9 mouse cellular contexts compared by ENCODE assay signal in the genomic region with DNA sequence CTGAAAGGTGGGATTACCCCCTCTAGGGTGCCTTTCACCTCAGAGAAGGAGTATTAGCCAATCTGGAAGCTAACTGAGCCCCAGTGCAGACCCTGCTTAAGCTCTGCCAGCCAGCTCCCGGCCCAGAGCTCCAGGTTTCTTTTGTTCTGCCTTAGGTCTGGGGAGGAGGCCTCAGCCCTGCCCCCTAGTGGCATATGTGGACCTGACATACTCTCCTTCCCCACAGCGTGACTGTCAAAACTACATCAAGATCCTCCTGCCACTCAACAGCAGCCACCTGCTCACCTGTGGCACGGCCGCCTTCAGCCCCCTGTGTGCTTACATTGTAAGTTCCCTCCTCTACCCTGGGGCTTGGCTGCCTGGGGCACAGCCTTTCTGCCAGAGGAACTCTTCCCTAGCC. TPM values are rescaled to one million over a fixed set of nuclear protein-coding genes. Genes with fewer than 3 reads are reported as not detected.
DNase-seq lines count a peak whose midpoint lies in the region; ATAC-seq and TF ChIP-seq lines count a peak whose summit lies in the region.
"Had no signal": no experiment of that assay in that cellular context is flagged by ENCODE, and none has a peak within 500 bp of the region (broad histone marks: within the 10 kb centered on the region; RNA-seq: fewer than 3 reads in every experiment).

No protein-coding gene starts in this region.

- no peak overlapping the region for H3K4me2 ChIP-seq in embryonic facial prominence, embryonic 11.5 days (ENCODE audit: low read depth, low read length)
- no peak overlapping the region for H3K4me2 ChIP-seq in limb, embryonic 14.5 days (replicated peaks; ENCODE audit: low read depth, low read length, severe bottlenecking)
- H3K4me2 ChIP-seq in midbrain, embryonic 16.5 days (ENCODE audit: low read length), result no peak overlapping the region

- H3K36me3 ChIP-seq in embryonic facial prominence, embryonic 11.5 days (replicated peaks; ENCODE audit: control insufficient read depth, insufficient read depth, low read depth, low read length), result peaks cover 3% of the 10 kb centered on the region
- peaks cover 1% of the 10 kb centered on the region for H3K36me3 ChIP-seq in kidney, adult 2 months (ENCODE audit: control insufficient read depth, insufficient read depth, low read length)
- H3K36me3 ChIP-seq in limb, embryonic 14.5 days (ENCODE audit: control insufficient read depth, insufficient read depth, low read length), result peaks cover 63% of the 10 kb centered on the region
- peaks cover 33% of the 10 kb centered on the region for H3K36me3 ChIP-seq in midbrain, embryonic 16.5 days (ENCODE audit: control insufficient read depth, insufficient read depth, low read length)

- no peaks in the 10 kb centered on the region for H3K9me3 ChIP-seq in embryonic facial prominence, embryonic 11.5 days (replicated peaks; ENCODE audit: control insufficient read depth, low read length)
- H3K9me3 ChIP-seq in limb, embryonic 14.5 days (ENCODE audit: control insufficient read depth, low read length), result no peaks in the 10 kb centered on the region
- no peaks in the 10 kb centered on the region for H3K9me3 ChIP-seq in midbrain, embryonic 16.5 days (replicated peaks; ENCODE audit: control insufficient read depth, low read length, poor library complexity, severe bottlenecking)

- no peak overlapping the region for H3K27ac ChIP-seq in embryonic facial prominence, embryonic 11.5 days (replicated peaks; ENCODE audit: low read depth, low read length)
- no peak overlapping the region for H3K27ac ChIP-seq in kidney, adult 2 months (ENCODE audit: insufficient read depth, low read depth, low read length)
- no peak overlapping the region for H3K27ac ChIP-seq in limb, embryonic 14.5 days (replicated peaks; ENCODE audit: low read depth, low read length)
- H3K27ac ChIP-seq in midbrain, embryonic 16.5 days (ENCODE audit: low read length), result peak overlapping the region; percentile 73

- peak overlapping the region; percentile 54; the same call in 1 of the 2 replicates for H3K9ac ChIP-seq in embryonic facial prominence, embryonic 11.5 days (replicated peaks; ENCODE audit: low read length)
- peak overlapping the region; percentile 2; the same call in 1 of the 2 replicates for H3K9ac ChIP-seq in limb, embryonic 14.5 days (ENCODE audit: low read depth, low read length, severe bottlenecking)
- H3K9ac ChIP-seq in midbrain, embryonic 16.5 days (ENCODE audit: low read depth, low read length), result peak overlapping the region; percentile 43

- peak; percentile 62 for ATAC-seq in embryonic facial prominence, embryonic 11.5 days (replicated peaks; ENCODE audit: insufficient number of reproducible peaks, low FRiP score, low TSS enrichment, low read depth)
- peak; percentile 84 for ATAC-seq in limb, embryonic 14.5 days (ENCODE audit: low FRiP score, low read depth)
- peak; percentile 83 for ATAC-seq in midbrain, embryonic 16.5 days

- DNase-seq in B cell, adult 2 months, result peak; percentile 90 to 91
- peak; percentile 79 for DNase-seq in adrenal gland, postnatal 25 days
- DNase-seq in embryonic facial prominence, embryonic 11.5 days (ENCODE audit: low spot score), result peak; percentile 83
- DNase-seq in heart, adult 18-20 months, result peak; percentile 73 to 88
- DNase-seq in kidney, adult 2 months, result peak; percentile 78
- DNase-seq in limb, embryonic 14.5 days (ENCODE audit: low spot score), result peak; percentile 82
- DNase-seq in spleen, postnatal 14 days (ENCODE audit: low spot score in 2 of 2), result peak; percentile 70 to 84

- WGBS in embryonic facial prominence, embryonic 11.5 days, result 15% methylated on average over 4 of the region's 4 CpGs
- WGBS in kidney, adult 2 months, result 35% methylated on average over 4 of the region's 4 CpGs
- 38% methylated on average over 3 of the region's 4 CpGs for WGBS in limb, embryonic 14.5 days
- 14% methylated on average over 4 of the region's 4 CpGs for WGBS in midbrain, embryonic 16.5 days

- H3K27me3 ChIP-seq in embryonic facial prominence, embryonic 11.5 days (ENCODE audit: control insufficient read depth, insufficient read depth, low read length), result no peaks in the 10 kb centered on the region
- no peaks in the 10 kb centered on the region for H3K27me3 ChIP-seq in kidney, adult 2 months (replicated peaks; ENCODE audit: control insufficient read depth, insufficient read depth, low read length)
- no peaks in the 10 kb centered on the region for H3K27me3 ChIP-seq in limb, embryonic 14.5 days (ENCODE audit: control insufficient read depth, insufficient read depth, low read length)
- H3K27me3 ChIP-seq in midbrain, embryonic 16.5 days (ENCODE audit: control insufficient read depth, insufficient read depth, low read depth, low read length), result no peaks in the 10 kb centered on the region

- no peak overlapping the region for H3K4me3 ChIP-seq in embryonic facial prominence, embryonic 11.5 days (ENCODE audit: low read depth, low read length)
- no peak overlapping the region for H3K4me3 ChIP-seq in kidney, adult 2 months (ENCODE audit: insufficient read depth, low read depth, low read length)
- H3K4me3 ChIP-seq in limb, embryonic 14.5 days (replicated peaks; ENCODE audit: low read length), result no peak overlapping the region
- no peak overlapping the region for H3K4me3 ChIP-seq in midbrain, embryonic 16.5 days (ENCODE audit: low read depth, low read length)
- H3K4me3 ChIP-seq: erythroblast, embryonic 14.5 days had no signal

- no peaks in the 10 kb centered on the region for H3K4me1 ChIP-seq in embryonic facial prominence, embryonic 11.5 days (ENCODE audit: control insufficient read depth, insufficient read depth, low read length)
- peaks cover 2% of the 10 kb centered on the region; the same call in 1 of the 2 replicates for H3K4me1 ChIP-seq in kidney, adult 2 months (ENCODE audit: control insufficient read depth, insufficient read depth, low read length)
- no peaks in the 10 kb centered on the region for H3K4me1 ChIP-seq in limb, embryonic 14.5 days (ENCODE audit: control insufficient read depth, insufficient read depth, low read length)
- H3K4me1 ChIP-seq in midbrain, embryonic 16.5 days (ENCODE audit: control insufficient read depth, insufficient read depth, low read length), result peaks cover 5% of the 10 kb centered on the region; the same call in 1 of the 2 replicates

- TF ChIP-seq POLR2A in kidney, adult 2 months (IDR thresholded peaks at IDR 0.05; ENCODE audit: low read depth, low read length), result no peak
- TF ChIP-seq POLR2A in limb, embryonic 14.5 days (IDR thresholded peaks at IDR 0.05; ENCODE audit: borderline replicate concordance, extremely low read depth, insufficient read depth, insufficient read length), result no peak

- TF ChIP-seq CTCF in kidney, adult 2 months (conservative IDR thresholded peaks at IDR 0.05; ENCODE audit: insufficient read depth, insufficient read length, low read depth, low read length), result peak; percentile 92

RNA-seq across cellular contexts. Expression of a gene that starts 17.2 kb away (rescaled TPM):
- total RNA-seq in adrenal gland, postnatal 25 days (2021), result 62.4 and 68.2 TPM in 2 replicates
- polyA plus RNA-seq in embryonic facial prominence, embryonic 11.5 days (2014; fragmentation: Nextera tagmentation; extraction: Ambion mirVana), result 53.7 and 59.5 TPM in 2 replicates
- total RNA-seq in heart, adult 18-20 months (2021), result 10 to 100 TPM; 15.2 to 18.6 TPM
- polyA plus RNA-seq in kidney, adult 2 months (2012; rRNA removed), result 333 and 344 TPM in 2 replicates
- polyA plus RNA-seq in limb, embryonic 14.5 days (2012; rRNA removed), result 37.8 and 52.0 TPM in 2 replicates
- polyA plus RNA-seq in limb, embryonic 14.5 days (2014; fragmentation: Nextera tagmentation; extraction: Ambion mirVana), result 66.1 and 72.1 TPM in 2 replicates
- 24.3 and 26.0 TPM in 2 replicates for polyA plus RNA-seq in midbrain, embryonic 16.5 days (2015; fragmentation: Nextera tagmentation; extraction: Ambion mirVana)

RNA-seq across cellular contexts. Expression of a gene that starts 17.3 kb away (rescaled TPM):
- total RNA-seq in adrenal gland, postnatal 25 days (2021), result 5.6 and 6.0 TPM in 2 replicates
- 2.2 and 3.9 TPM in 2 replicates for polyA plus RNA-seq in embryonic facial prominence, embryonic 11.5 days (2014; fragmentation: Nextera tagmentation; extraction: Ambion mirVana)
- 1 to 10 TPM; 1.2 to 1.6 TPM for total RNA-seq in heart, adult 18-20 months (2021)
- polyA plus RNA-seq in kidney, adult 2 months (2012; rRNA removed), result 2.4 and 2.6 TPM in 2 replicates
- 2.0 TPM in 2 replicates for polyA plus RNA-seq in limb, embryonic 14.5 days (2012; rRNA removed)
- polyA plus RNA-seq in limb, embryonic 14.5 days (2014; fragmentation: Nextera tagmentation; extraction: Ambion mirVana), result 2.1 and 2.4 TPM in 2 replicates
- 3.7 and 4.6 TPM in 2 replicates for polyA plus RNA-seq in midbrain, embryonic 16.5 days (2015; fragmentation: Nextera tagmentation; extraction: Ambion mirVana)

RNA-seq across cellular contexts. Expression of a gene that starts 28.8 kb away (rescaled TPM):
- total RNA-seq in adrenal gland, postnatal 25 days (2021), result 68.9 and 70.0 TPM in 2 replicates
- polyA plus RNA-seq in embryonic facial prominence, embryonic 11.5 days (2014; fragmentation: Nextera tagmentation; extraction: Ambion mirVana), result 6.9 and 7.7 TPM in 2 replicates
- 10 to 100 TPM; 10.6 to 12.6 TPM for total RNA-seq in heart, adult 18-20 months (2021)
- polyA plus RNA-seq in kidney, adult 2 months (2012; rRNA removed), result 24.4 and 26.3 TPM in 2 replicates
- polyA plus RNA-seq in limb, embryonic 14.5 days (2012; rRNA removed), result 8.2 and 12.3 TPM in 2 replicates
- polyA plus RNA-seq in limb, embryonic 14.5 days (2014; fragmentation: Nextera tagmentation; extraction: Ambion mirVana), result 11.5 and 12.0 TPM in 2 replicates
- 25.2 and 25.3 TPM in 2 replicates for polyA plus RNA-seq in midbrain, embryonic 16.5 days (2015; fragmentation: Nextera tagmentation; extraction: Ambion mirVana)

RNA-seq across cellular contexts. Expression of a gene that starts 30.8 kb away (rescaled TPM):
- total RNA-seq in adrenal gland, postnatal 25 days (2021), result 0.57 and 2.1 TPM in 2 replicates
- polyA plus RNA-seq in embryonic facial prominence, embryonic 11.5 days (2014; fragmentation: Nextera tagmentation; extraction: Ambion mirVana), result 0.13 and 0.35 TPM in 2 replicates
- total RNA-seq in heart, adult 18-20 months (2021), result under 1 TPM; 0.12 to 0.36 TPM
- 1.4 and 1.7 TPM in 2 replicates for polyA plus RNA-seq in kidney, adult 2 months (2012; rRNA removed)
- 0.28 and 0.59 TPM in 2 replicates for polyA plus RNA-seq in limb, embryonic 14.5 days (2012; rRNA removed)
- polyA plus RNA-seq in limb, embryonic 14.5 days (2014; fragmentation: Nextera tagmentation; extraction: Ambion mirVana), result 0.73 and 0.94 TPM in 2 replicates
- polyA plus RNA-seq in midbrain, embryonic 16.5 days (2015; fragmentation: Nextera tagmentation; extraction: Ambion mirVana), result 2.9 and 3.0 TPM in 2 replicates

RNA-seq across cellular contexts. Expression of a gene that starts 45.6 kb away (rescaled TPM):
- 50.3 and 64.1 TPM in 2 replicates for total RNA-seq in adrenal gland, postnatal 25 days (2021)
- 50.2 and 53.4 TPM in 2 replicates for polyA plus RNA-seq in embryonic facial prominence, embryonic 11.5 days (2014; fragmentation: Nextera tagmentation; extraction: Ambion mirVana)
- total RNA-seq in heart, adult 18-20 months (2021), result 10 to 100 TPM; 26.1 to 30.2 TPM
- 21.6 TPM in 2 replicates for polyA plus RNA-seq in kidney, adult 2 months (2012; rRNA removed)
- polyA plus RNA-seq in limb, embryonic 14.5 days (2012; rRNA removed), result 50.0 and 51.6 TPM in 2 replicates
- 47.5 and 49.9 TPM in 2 replicates for polyA plus RNA-seq in limb, embryonic 14.5 days (2014; fragmentation: Nextera tagmentation; extraction: Ambion mirVana)
- polyA plus RNA-seq in midbrain, embryonic 16.5 days (2015; fragmentation: Nextera tagmentation; extraction: Ambion mirVana), result 73.8 and 78.5 TPM in 2 replicates

Comparison
In these comparisons a context has a peak if more than half of its experiments do, and no peak if none do; other contexts are left out.
1. H3K9ac ChIP-seq: peak in every context shown above with its lines; median percentile 54 in embryonic facial prominence, embryonic 11.5 days; 43 in midbrain, embryonic 16.5 days; 2 in limb, embryonic 14.5 days.